Mouse (Mus musculus) embryonic fibroblast, embryonic 13.5 days (primary cell): ENCODE results near the gene Krtap5-3.
"Not testable (repeated sequence)": the region's sequence is repeated elsewhere in the genome, so short reads cannot be mapped to it uniquely, and the experiment has no call there.

Experiments
- CTCF ChIP-seq: IDR thresholded peaks from 2 replicates; pipeline ENCODE4 v1.5.1; 2011; ENCODE audit warnings: mild to moderate bottlenecking, control low read depth, low read length, moderate library complexity, borderline replicate concordance; ENCODE audit not compliant: insufficient read depth
- POLR2A ChIP-seq: IDR thresholded peaks from 2 replicates; pipeline ENCODE4 v1.6.1; 2011; ENCODE audit warnings: low read depth, mild to moderate bottlenecking, control low read depth, low read length, moderate library complexity

DNA sequence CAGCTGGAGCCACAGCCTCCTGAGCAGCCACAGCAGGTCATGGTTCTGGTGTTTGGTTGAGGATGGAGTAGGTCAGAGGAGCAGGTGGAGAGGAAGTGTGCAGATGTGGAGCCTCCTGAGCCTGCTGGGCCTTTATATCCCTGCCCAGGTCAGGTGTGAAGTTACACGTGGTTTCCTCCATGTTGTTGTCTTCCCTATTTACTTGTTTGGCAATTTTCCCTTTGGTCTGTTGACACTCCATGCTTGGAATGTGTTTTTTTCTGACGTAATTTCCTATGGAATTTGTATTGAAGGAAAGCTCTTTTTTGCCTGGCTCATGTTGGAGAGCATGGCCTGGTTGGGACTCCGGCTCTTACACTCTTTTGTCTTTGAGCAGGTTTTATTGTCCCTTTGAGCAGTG is 28.7 kb downstream of the Krtap5-3 start, which contains the start of gene Krtap5-5:
- TF ChIP-seq CTCF, POLR2A: not testable (repeated sequence)
